Mouse (Mus musculus): ENCODE measurements around the gene Fbxo21. TPM values are rescaled to one million over a fixed set of nuclear protein-coding genes. Genes with fewer than 3 reads are reported as not detected.

Fbxo21 gene
- polyA plus RNA-seq, 1 experiment from 2014 or later = 51.0 TPM

- Histone ChIP-seq H3K4me2 (ENCODE audit: low read depth, low read length) (no peak overlapping the region), H3K27me3 (replicated peaks; ENCODE audit: control insufficient read depth, insufficient read depth, low read length) (no peaks in the 10 kb centered on the region), H3K9me3 (ENCODE audit: control insufficient read depth, low read length) (no peaks in the 10 kb centered on the region), H3K4me3 (ENCODE audit: low read length) (no peak overlapping the region), H3K36me3 (ENCODE audit: control insufficient read depth, insufficient read depth, low read length) (peaks cover 27% of the 10 kb centered on the region), H3K9ac (ENCODE audit: low read depth, low read length) (no peak overlapping the region), H3K27ac (ENCODE audit: low read length) (no peak overlapping the region), H3K4me1 (ENCODE audit: control insufficient read depth, insufficient read depth, low read length) (no peaks in the 10 kb centered on the region)
- WGBS = 84% methylated on average over 6 of the region's 6 CpGs
- ATAC-seq = no peak
Observed at GRCm38 (mm10) chr5:117989773-117990172, 13.2 kb downstream of the Fbxo21 start.

DNA sequence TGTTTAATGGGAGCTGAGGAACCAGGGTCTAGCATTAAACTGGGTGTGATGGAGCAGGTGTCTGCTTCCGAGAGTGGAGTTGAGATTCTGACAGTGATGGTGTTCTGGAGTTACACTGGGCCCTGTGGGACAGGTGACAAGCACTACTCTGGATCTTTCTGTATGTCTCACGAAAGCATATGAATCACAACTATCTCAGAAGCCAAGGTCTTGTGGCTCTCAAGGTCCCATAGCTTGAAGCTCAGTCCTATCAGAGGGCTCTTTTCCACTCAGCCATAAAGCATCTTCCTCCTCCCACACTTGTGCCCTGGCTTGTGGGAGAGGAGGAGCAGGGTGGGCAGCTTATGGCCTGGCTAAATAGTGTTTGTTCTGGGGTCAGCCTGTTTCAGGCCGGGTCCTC, 14.4 kb downstream of the Fbxo21 start:
- Histone ChIP-seq H3K27me3 (replicated peaks; ENCODE audit: control insufficient read depth, insufficient read depth, low read length) (no peaks in the 10 kb centered on the region), H3K9ac (ENCODE audit: low read depth, low read length) (no peak overlapping the region), H3K4me3 (ENCODE audit: low read length) (no peak overlapping the region), H3K4me1 (ENCODE audit: control insufficient read depth, insufficient read depth, low read length) (no peaks in the 10 kb centered on the region), H3K4me2 (ENCODE audit: low read depth, low read length) (no peak overlapping the region), H3K27ac (ENCODE audit: low read length) (no peak overlapping the region), H3K9me3 (ENCODE audit: control insufficient read depth, low read length) (no peaks in the 10 kb centered on the region), H3K36me3 (ENCODE audit: control insufficient read depth, insufficient read depth, low read length) (peaks cover 29% of the 10 kb centered on the region)
- WGBS = 83% methylated on average over 3 of the region's 3 CpGs
- no peak for ATAC-seq

- H3K36me3 ChIP-seq (ENCODE audit: control insufficient read depth, insufficient read depth, low read length) = peaks cover 35% of the 10 kb centered on the region
- 93% methylated on average over 6 of the region's 6 CpGs for WGBS
- no peak overlapping the region for H3K27ac ChIP-seq (ENCODE audit: low read length)
- no peak overlapping the region for H3K4me3 ChIP-seq (ENCODE audit: low read length)
- H3K4me2 ChIP-seq (ENCODE audit: low read depth, low read length) = no peak overlapping the region
- H3K4me1 ChIP-seq (ENCODE audit: control insufficient read depth, insufficient read depth, low read length) = peaks cover 18% of the 10 kb centered on the region
- H3K9me3 ChIP-seq (ENCODE audit: control insufficient read depth, low read length) = no peaks in the 10 kb centered on the region
- no peak for ATAC-seq
- no peaks in the 10 kb centered on the region for H3K27me3 ChIP-seq (replicated peaks; ENCODE audit: control insufficient read depth, insufficient read depth, low read length)
- H3K9ac ChIP-seq (ENCODE audit: low read depth, low read length) = no peak overlapping the region
Observed at GRCm38 (mm10) chr5:117993550-117993949, 17.0 kb downstream of the Fbxo21 start.

DNA sequence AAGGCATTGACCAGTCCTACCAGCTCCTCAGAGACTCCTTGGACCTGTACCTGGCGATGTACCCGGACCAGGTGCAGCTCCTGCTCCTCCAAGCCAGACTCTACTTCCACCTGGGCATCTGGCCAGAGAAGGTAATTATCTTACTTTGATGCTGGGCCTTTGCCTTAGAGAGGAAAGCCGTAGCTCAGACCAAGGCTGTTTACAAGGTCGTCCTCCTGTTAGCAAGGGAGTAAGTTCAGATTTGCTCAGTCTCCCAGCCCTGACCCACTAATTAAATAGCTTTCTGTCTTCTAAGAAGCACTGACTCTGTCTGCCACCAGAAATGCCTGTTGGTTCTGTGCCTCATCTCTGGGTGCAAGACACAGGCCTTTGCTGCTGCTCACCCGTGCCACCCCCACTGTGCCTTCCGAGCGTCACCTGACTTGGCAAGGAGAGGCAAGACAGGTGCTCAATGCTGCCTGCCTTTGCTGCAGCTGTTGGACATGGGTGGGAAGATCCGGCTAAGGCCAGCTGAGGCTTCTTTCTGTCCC, 18.9 kb downstream of the Fbxo21 start:
- Histone ChIP-seq H3K4me3 (ENCODE audit: low read length) (no peak overlapping the region), H3K27ac (ENCODE audit: low read length) (no peak overlapping the region), H3K4me2 (ENCODE audit: low read depth, low read length) (no peak overlapping the region), H3K9ac (ENCODE audit: low read depth, low read length) (no peak overlapping the region), H3K4me1 (ENCODE audit: control insufficient read depth, insufficient read depth, low read length) (peaks cover 18% of the 10 kb centered on the region), H3K27me3 (replicated peaks; ENCODE audit: control insufficient read depth, insufficient read depth, low read length) (no peaks in the 10 kb centered on the region), H3K36me3 (ENCODE audit: control insufficient read depth, insufficient read depth, low read length) (peaks cover 35% of the 10 kb centered on the region; the same call in 1 of the 2 replicates), H3K9me3 (ENCODE audit: control insufficient read depth, low read length) (no peaks in the 10 kb centered on the region)
- 80% methylated on average over 8 of the region's 8 CpGs for WGBS
- no peak for ATAC-seq

DNA sequence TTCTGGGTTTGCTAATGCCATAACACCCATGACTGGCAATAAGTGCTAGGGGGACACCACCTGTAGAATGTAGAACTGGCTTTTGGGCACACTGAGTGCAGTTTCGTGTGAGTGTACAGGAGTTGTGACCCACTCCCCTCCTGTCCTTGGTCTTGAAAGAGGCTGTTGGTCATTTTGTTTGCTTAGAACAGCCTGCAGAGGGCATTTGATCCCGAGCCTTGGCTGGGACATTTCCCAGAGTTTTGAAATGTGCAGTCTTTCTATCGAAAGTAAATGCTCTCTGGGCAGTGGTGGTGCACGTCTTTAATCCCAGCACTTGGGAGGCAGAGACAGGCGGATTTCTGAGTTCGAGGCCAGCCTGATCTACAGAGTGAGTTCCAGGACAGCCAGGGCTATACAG, 19.4 kb downstream of the Fbxo21 start:
- no peaks in the 10 kb centered on the region for H3K9me3 ChIP-seq (ENCODE audit: control insufficient read depth, low read length)
- 86% methylated on average over 6 of the region's 6 CpGs for WGBS
- no peak overlapping the region for H3K9ac ChIP-seq (ENCODE audit: low read depth, low read length)
- no peak overlapping the region for H3K27ac ChIP-seq (ENCODE audit: low read length)
- H3K27me3 ChIP-seq (replicated peaks; ENCODE audit: control insufficient read depth, insufficient read depth, low read length) = no peaks in the 10 kb centered on the region
- H3K4me1 ChIP-seq (ENCODE audit: control insufficient read depth, insufficient read depth, low read length) = peaks cover 18% of the 10 kb centered on the region
- H3K4me3 ChIP-seq (ENCODE audit: low read length) = no peak overlapping the region
- no peak overlapping the region for H3K4me2 ChIP-seq (ENCODE audit: low read depth, low read length)
- H3K36me3 ChIP-seq (ENCODE audit: control insufficient read depth, insufficient read depth, low read length) = peaks cover 35% of the 10 kb centered on the region
- ATAC-seq = no peak

- Histone ChIP-seq H3K27me3 (replicated peaks; ENCODE audit: control insufficient read depth, insufficient read depth, low read length) (no peaks in the 10 kb centered on the region), H3K4me1 (ENCODE audit: control insufficient read depth, insufficient read depth, low read length) (peaks cover 18% of the 10 kb centered on the region), H3K9ac (ENCODE audit: low read depth, low read length) (no peak overlapping the region), H3K27ac (ENCODE audit: low read length) (no peak overlapping the region), H3K4me3 (ENCODE audit: low read length) (no peak overlapping the region), H3K36me3 (ENCODE audit: control insufficient read depth, insufficient read depth, low read length) (peaks cover 40% of the 10 kb centered on the region), H3K4me2 (ENCODE audit: low read depth, low read length) (no peak overlapping the region), H3K9me3 (ENCODE audit: control insufficient read depth, low read length) (no peaks in the 10 kb centered on the region)
- ATAC-seq = no peak
- 62% methylated on average over 6 of the region's 6 CpGs for WGBS
Observed at GRCm38 (mm10) chr5:117996581-117996980, 20.1 kb downstream of the Fbxo21 start.

- no peaks in the 10 kb centered on the region for H3K9me3 ChIP-seq (ENCODE audit: control insufficient read depth, low read length)
- H3K4me1 ChIP-seq (ENCODE audit: control insufficient read depth, insufficient read depth, low read length) = peaks cover 18% of the 10 kb centered on the region
- ATAC-seq = peak; percentile 75
- peak overlapping the region; percentile 37; the same call in 1 of the 2 replicates for H3K27ac ChIP-seq (ENCODE audit: low read length)
- no peak overlapping the region for H3K4me3 ChIP-seq (ENCODE audit: low read length)
- 0 out of 2 replicates have a peak overlapping the region, but pooled peaks have one; percentile 19 for H3K9ac ChIP-seq (ENCODE audit: low read depth, low read length)
- no peaks in the 10 kb centered on the region for H3K27me3 ChIP-seq (replicated peaks; ENCODE audit: control insufficient read depth, insufficient read depth, low read length)
- peaks cover 43% of the 10 kb centered on the region for H3K36me3 ChIP-seq (ENCODE audit: control insufficient read depth, insufficient read depth, low read length)
- WGBS = 47% methylated on average over 10 of the region's 10 CpGs
- H3K4me2 ChIP-seq (ENCODE audit: low read depth, low read length) = no peak overlapping the region
Observed at GRCm38 (mm10) chr5:117997434-117997970, 21.0 kb downstream of the Fbxo21 start.

- no peak overlapping the region for H3K4me2 ChIP-seq (ENCODE audit: low read depth, low read length)
- peaks cover 49% of the 10 kb centered on the region for H3K36me3 ChIP-seq (ENCODE audit: control insufficient read depth, insufficient read depth, low read length)
- H3K4me1 ChIP-seq (ENCODE audit: control insufficient read depth, insufficient read depth, low read length) = peaks cover 18% of the 10 kb centered on the region
- WGBS = 77% methylated on average over 7 of the region's 7 CpGs
- H3K9me3 ChIP-seq (ENCODE audit: control insufficient read depth, low read length) = no peaks in the 10 kb centered on the region
- H3K27ac ChIP-seq (ENCODE audit: low read length) = no peak overlapping the region
- H3K27me3 ChIP-seq (replicated peaks; ENCODE audit: control insufficient read depth, insufficient read depth, low read length) = no peaks in the 10 kb centered on the region
- no peak overlapping the region for H3K9ac ChIP-seq (ENCODE audit: low read depth, low read length)
- H3K4me3 ChIP-seq (ENCODE audit: low read length) = no peak overlapping the region
- ATAC-seq = no peak
Observed at GRCm38 (mm10) chr5:117999061-117999460, 22.5 kb downstream of the Fbxo21 start.

DNA sequence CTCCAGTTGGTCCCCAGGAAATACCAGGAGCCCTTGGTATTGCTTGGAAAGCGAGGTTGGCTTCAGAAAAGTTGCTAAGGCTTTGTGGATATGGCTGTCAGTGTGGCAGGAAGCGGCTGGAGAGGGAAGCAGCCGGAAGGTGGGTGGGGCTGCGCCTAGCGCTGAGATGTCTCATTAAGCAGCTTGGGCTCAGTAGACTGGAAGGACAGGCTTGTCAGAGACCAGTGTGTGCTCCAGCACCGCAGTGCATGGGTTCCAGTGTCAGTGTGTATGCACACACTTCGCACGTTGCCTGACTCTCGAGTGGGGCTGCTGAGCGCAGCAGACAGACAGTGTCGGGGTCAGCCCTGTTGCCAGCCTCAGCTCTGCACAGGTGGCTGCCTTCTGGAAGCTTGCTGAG, 23.1 kb downstream of the Fbxo21 start:
- Histone ChIP-seq H3K4me2 (ENCODE audit: low read depth, low read length) (no peak overlapping the region), H3K27me3 (replicated peaks; ENCODE audit: control insufficient read depth, insufficient read depth, low read length) (no peaks in the 10 kb centered on the region), H3K9ac (ENCODE audit: low read depth, low read length) (no peak overlapping the region), H3K9me3 (ENCODE audit: control insufficient read depth, low read length) (no peaks in the 10 kb centered on the region), H3K27ac (ENCODE audit: low read length) (no peak overlapping the region), H3K36me3 (ENCODE audit: control insufficient read depth, insufficient read depth, low read length) (peaks cover 44% of the 10 kb centered on the region), H3K4me3 (ENCODE audit: low read length) (no peak overlapping the region), H3K4me1 (ENCODE audit: control insufficient read depth, insufficient read depth, low read length) (peaks cover 18% of the 10 kb centered on the region)
- WGBS = 83% methylated on average over 11 of the region's 11 CpGs
- ATAC-seq = no peak

DNA sequence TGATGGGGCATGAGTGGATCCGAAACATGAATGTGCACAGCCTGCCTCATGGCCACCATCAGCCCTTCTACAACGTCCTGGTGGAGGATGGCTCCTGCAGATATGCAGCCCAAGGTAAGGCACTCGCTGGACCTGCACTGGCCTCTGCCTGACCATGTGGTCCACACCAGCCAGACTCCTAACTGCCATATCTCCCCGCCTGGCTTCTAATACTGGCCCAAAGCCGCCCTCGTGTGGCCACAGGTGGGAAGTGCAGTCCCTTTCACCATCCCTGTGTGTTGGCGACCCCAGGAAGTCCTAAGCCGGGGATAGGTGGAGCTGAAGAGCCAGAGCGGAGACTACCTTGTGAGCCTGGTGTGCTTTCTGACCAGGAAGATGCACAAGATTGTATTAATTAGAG, 25.5 kb downstream of the Fbxo21 start:
- peak; percentile 9; the same call in 1 of the 2 replicates for ATAC-seq
- Histone ChIP-seq H3K4me1 (ENCODE audit: control insufficient read depth, insufficient read depth, low read length) (peaks cover 12% of the 10 kb centered on the region), H3K27me3 (replicated peaks; ENCODE audit: control insufficient read depth, insufficient read depth, low read length) (no peaks in the 10 kb centered on the region), H3K4me3 (ENCODE audit: low read length) (no peak overlapping the region), H3K9me3 (ENCODE audit: control insufficient read depth, low read length) (no peaks in the 10 kb centered on the region), H3K36me3 (ENCODE audit: control insufficient read depth, insufficient read depth, low read length) (peaks cover 41% of the 10 kb centered on the region), H3K4me2 (ENCODE audit: low read depth, low read length) (no peak overlapping the region), H3K9ac (ENCODE audit: low read depth, low read length) (no peak overlapping the region), H3K27ac (ENCODE audit: low read length) (no peak overlapping the region)
- WGBS = 34% methylated on average over 9 of the region's 9 CpGs

Measured in intestine, embryonic 16.5 days (tissue).